ENCODE assay signal across 8 mouse cellular contexts in genomic region chr8:84256822-84257610, GRCm38 (mm10). TPM values are rescaled to one million over a fixed set of nuclear protein-coding genes. Genes with fewer than 3 reads are reported as not detected.
DNase-seq lines count a peak whose midpoint lies in the region; ATAC-seq and TF ChIP-seq lines count a peak whose summit lies in the region.

Mri1 (minus strand) TSS chr8:84257326.

- H3K27ac ChIP-seq in embryonic facial prominence, embryonic 13.5 days: peak within 1 kb of the TSS; percentile 93
- H3K27ac ChIP-seq in limb, embryonic 15.5 days: peak within 1 kb of the TSS; percentile 85
- peak within 1 kb of the TSS; percentile 91 for H3K27ac ChIP-seq in midbrain, postnatal 0 days (ENCODE audit: low read depth, low read length)

- H3K4me3 ChIP-seq in embryonic facial prominence, embryonic 13.5 days: peak within 1 kb of the TSS; percentile 87
- peak within 1 kb of the TSS; percentile 64 for H3K4me3 ChIP-seq in limb, embryonic 15.5 days
- peak within 1 kb of the TSS; percentile 87 for H3K4me3 ChIP-seq in midbrain, postnatal 0 days (ENCODE audit: low read depth, low read length)

- peak; percentile 77 to 79 for DNase-seq in B cell, adult 2 months
- peak; percentile 40 to 80 for DNase-seq in adrenal gland, postnatal 4 days (ENCODE audit: low spot score in 2 of 2)
- peak; percentile 85 to 88 for DNase-seq in heart, adult 18-20 months
- DNase-seq in kidney, adult 18-20 months: peak; percentile 83
- DNase-seq in midbrain, postnatal 0 days (ENCODE audit: low spot score): peak; percentile 95
- DNase-seq in spleen, postnatal 14 days (ENCODE audit: low spot score in 2 of 2): peak; percentile 52 to 66

- peak within 1 kb of the TSS; percentile 92 for H3K4me2 ChIP-seq in embryonic facial prominence, embryonic 13.5 days
- peak within 1 kb of the TSS; percentile 86 for H3K4me2 ChIP-seq in limb, embryonic 15.5 days
- peak within 1 kb of the TSS; percentile 94 for H3K4me2 ChIP-seq in midbrain, postnatal 0 days (ENCODE audit: low read depth, low read length, poor library complexity, severe bottlenecking)

- peak; percentile 77 for ATAC-seq in embryonic facial prominence, embryonic 13.5 days (ENCODE audit: insufficient number of reproducible peaks, insufficient read depth, low FRiP score, low TSS enrichment, low read depth)
- peak; percentile 76; the same call in 1 of the 2 replicates for ATAC-seq in limb, embryonic 15.5 days (ENCODE audit: insufficient number of reproducible peaks, low FRiP score, low TSS enrichment, low read depth)
- ATAC-seq in midbrain, postnatal 0 days (ENCODE audit: low FRiP score): peak; percentile 84

- peaks cover 72% of the 10 kb centered on the region for H3K36me3 ChIP-seq in embryonic facial prominence, embryonic 13.5 days
- peaks cover 74% of the 10 kb centered on the region for H3K36me3 ChIP-seq in limb, embryonic 15.5 days
- H3K36me3 ChIP-seq in midbrain, postnatal 0 days (ENCODE audit: insufficient read depth, low read length): peaks cover 45% of the 10 kb centered on the region

- peaks cover 18% of the 10 kb centered on the region for H3K4me1 ChIP-seq in embryonic facial prominence, embryonic 13.5 days
- H3K4me1 ChIP-seq in limb, embryonic 15.5 days: peaks cover 17% of the 10 kb centered on the region
- H3K4me1 ChIP-seq in midbrain, postnatal 0 days (ENCODE audit: insufficient read depth, low read length): peaks cover 6% of the 10 kb centered on the region; the same call in 1 of the 2 replicates

- no peaks in the 10 kb centered on the region for H3K9me3 ChIP-seq in embryonic facial prominence, embryonic 13.5 days
- H3K9me3 ChIP-seq in limb, embryonic 15.5 days: no peaks in the 10 kb centered on the region
- no peaks in the 10 kb centered on the region for H3K9me3 ChIP-seq in midbrain, postnatal 0 days (ENCODE audit: low read length)

- no peak; the same call in 1 of the 2 replicates for TF ChIP-seq CTCF in midbrain, postnatal 0 days (IDR thresholded peaks at IDR 0.05)

- H3K9ac ChIP-seq in embryonic facial prominence, embryonic 13.5 days: peak within 1 kb of the TSS; percentile 87
- peak within 1 kb of the TSS; percentile 67 for H3K9ac ChIP-seq in limb, embryonic 15.5 days
- peak within 1 kb of the TSS; percentile 83 for H3K9ac ChIP-seq in midbrain, postnatal 0 days (replicated peaks; ENCODE audit: low read length, poor library complexity, severe bottlenecking)

- H3K27me3 ChIP-seq in embryonic facial prominence, embryonic 13.5 days: no peaks in the 10 kb centered on the region
- H3K27me3 ChIP-seq in limb, embryonic 15.5 days: no peaks in the 10 kb centered on the region
- H3K27me3 ChIP-seq in midbrain, postnatal 0 days (ENCODE audit: insufficient read depth, low read length): no peaks in the 10 kb centered on the region

- under 1% methylated on average over 64 of the region's 64 CpGs for WGBS in embryonic facial prominence, embryonic 13.5 days
- under 1% methylated on average over 64 of the region's 64 CpGs for whole genome bisulfite sequencing in limb, embryonic 15.5 days
- WGBS in midbrain, postnatal 0 days: under 1% methylated on average over 64 of the region's 64 CpGs

RNA-seq across cellular contexts. Expression of gene Mri1, which starts in this region (rescaled TPM):
- 10 to 100 TPM; 41.0 to 45.0 TPM for total RNA-seq in adrenal gland, postnatal 4 days (2021)
- polyA plus RNA-seq in embryonic facial prominence, embryonic 13.5 days (2015; fragmentation: Nextera tagmentation; extraction: Ambion mirVana): 62.4 and 69.8 TPM in 2 replicates
- total RNA-seq in heart, adult 18-20 months (2021): 10 to 100 TPM; 12.0 to 15.1 TPM
- 62.0 and 65.5 TPM in 2 replicates for polyA plus RNA-seq in limb, embryonic 15.5 days (2015; fragmentation: Nextera tagmentation; extraction: Ambion mirVana)
- 28.8 and 31.7 TPM in 2 replicates for total RNA-seq in midbrain, postnatal 0 days (2014; rRNA removed)
- 39.4 and 40.5 TPM in 2 replicates for polyA plus RNA-seq in midbrain, postnatal 0 days (2015; fragmentation: Nextera tagmentation; extraction: Ambion mirVana)

Comparison
In these comparisons a context has a peak if more than half of its experiments do, and no peak if none do; other contexts are left out.
1. Peak in every context shown above with its lines: DNase-seq, ATAC-seq, H3K4me3 ChIP-seq and H3K27ac ChIP-seq.